Comparison of ENCODE assay signal across 8 mouse cellular contexts in genomic region chr11:107276898-107277297, GRCm38 (mm10).
A peak's percentile ranks its signal among the peaks of the same experiment; 100 is the strongest.
DNase-seq lines count a peak whose midpoint lies in the region; ATAC-seq lines count a peak whose summit lies in the region.
"Had no signal": no experiment of that assay in that cellular context is flagged by ENCODE, and none has a peak within 500 bp of the region (broad histone marks: within the 10 kb centered on the region; RNA-seq: fewer than 3 reads in every experiment).

No protein-coding gene starts in this region.

- no peak overlapping the region for H3K9ac ChIP-seq in midbrain, embryonic 11.5 days (ENCODE audit: low read length)

- H3K4me1 ChIP-seq in embryonic facial prominence, embryonic 10.5 days: peaks cover 66% of the 10 kb centered on the region
- peaks cover 11% of the 10 kb centered on the region for H3K4me1 ChIP-seq in midbrain, embryonic 11.5 days (ENCODE audit: control insufficient read depth, insufficient read depth, low read length)

- no peak overlapping the region for H3K4me3 ChIP-seq in embryonic facial prominence, embryonic 10.5 days
- no peak overlapping the region for H3K4me3 ChIP-seq in midbrain, embryonic 11.5 days (ENCODE audit: low read depth, low read length)

- H3K27me3 ChIP-seq in embryonic facial prominence, embryonic 10.5 days (replicated peaks; ENCODE audit: low read depth, poor library complexity, severe bottlenecking): no peaks in the 10 kb centered on the region
- no peaks in the 10 kb centered on the region for H3K27me3 ChIP-seq in midbrain, embryonic 11.5 days (ENCODE audit: control insufficient read depth, insufficient read depth, low read length)

- no peaks in the 10 kb centered on the region; the same call in 1 of the 2 replicates for H3K36me3 ChIP-seq in embryonic facial prominence, embryonic 10.5 days (replicated peaks)
- no peaks in the 10 kb centered on the region for H3K36me3 ChIP-seq in midbrain, embryonic 11.5 days (ENCODE audit: control insufficient read depth, insufficient read depth, low read length)

- ATAC-seq in midbrain, embryonic 11.5 days (ENCODE audit: low FRiP score): no peak

- DNase-seq in adrenal gland, adult 2 months: peak; percentile 74
- DNase-seq in embryonic facial prominence, embryonic 10.5 days (ENCODE audit: low spot score): peak; percentile 32
- DNase-seq in kidney, adult 8-10 months: peak; percentile 71 to 81
- DNase-seq in lung, postnatal 10 days: peak; percentile 30
- no peak for DNase-seq in midbrain, embryonic 11.5 days (ENCODE audit: low spot score, missing footprints)
- DNase-seq in urinary bladder, postnatal 14 days (ENCODE audit: low spot score): no peak
- no peak for DNase-seq in B cell, adult 2 months
- DNase-seq: layer of hippocampus, postnatal 36 days had no signal

- H3K4me2 ChIP-seq in midbrain, embryonic 11.5 days: no peak overlapping the region

- H3K9me3 ChIP-seq in embryonic facial prominence, embryonic 10.5 days: no peaks in the 10 kb centered on the region
- no peaks in the 10 kb centered on the region for H3K9me3 ChIP-seq in midbrain, embryonic 11.5 days (ENCODE audit: control insufficient read depth, low read length)

- H3K27ac ChIP-seq in embryonic facial prominence, embryonic 10.5 days (replicated peaks): peak overlapping the region; percentile 32; the same call in 1 of the 2 replicates
- no peak overlapping the region for H3K27ac ChIP-seq in midbrain, embryonic 11.5 days (ENCODE audit: low read depth, low read length)

- 60% methylated on average over 7 of the region's 7 CpGs for WGBS in embryonic facial prominence, embryonic 10.5 days
- WGBS in midbrain, embryonic 11.5 days: 76% methylated on average over 7 of the region's 7 CpGs

Comparison
In these comparisons a context has a peak if more than half of its experiments do, and no peak if none do; other contexts are left out.
1. DNase-seq: peak in adrenal gland, adult 2 months (single experiment), embryonic facial prominence, embryonic 10.5 days (single experiment), kidney, adult 8-10 months (2 of 2) and lung, postnatal 10 days (single experiment); none in midbrain, embryonic 11.5 days (single experiment), urinary bladder, postnatal 14 days (single experiment) and B cell, adult 2 months (0 of 2).